Mouse (Mus musculus) heart, postnatal 25 days (tissue): Measurements from ENCODE around the gene Gm20388. TPM values are rescaled to one million over a fixed set of nuclear protein-coding genes. Genes with fewer than 3 reads are reported as not detected.

Experiments used
- DNase-seq: peaks from one replicate; pipeline ENCODE4 v3.0.0; 2022; ENCODE audit warnings: low spot score
- intact Hi-C: fragments of 180-260 bp; cut with DNase I; formaldehyde crosslinking; loops from one replicate; pipeline ENCODE4 v1.15.1; 2025
- total RNA-seq, 2 experiments: library from RNA; stranded (reverse); gene quantifications; 2 replicates each; pipeline ENCODE4 v1.2.3; 2021

Gm20388 gene
- total RNA-seq, 2 experiments from 2014 or later, result 2.7 TPM; not detected in 1

- DNase-seq, result no peak
Measured at GRCm38 (mm10) chr8:122644175-122644954, 2733.7 kb downstream of the Gm20388 start.

GRCm38 (mm10) chr8:122646337-122646736 lies 2735.7 kb downstream of the Gm20388 start:
- no peak for DNase-seq
- intact Hi-C loops, result no loop called here

More at GRCm38 (mm10) chr8:122644175-122644954, 2733.7 kb downstream of the Gm20388 start:
- intact Hi-C loops, result no loop called here

GRCm38 (mm10) chr8:122648192-122648970 lies 2737.7 kb downstream of the Gm20388 start:
- DNase-seq, result no peak
- intact Hi-C loops, result no loop called here

- no peak for DNase-seq
Measured at GRCm38 (mm10) chr8:122651326-122651921, 2740.8 kb downstream of the Gm20388 start.

GRCm38 (mm10) chr8:122652643-122653042 lies 2742.0 kb downstream of the Gm20388 start:
- intact Hi-C loops, result no loop called here
- no peak for DNase-seq

More at GRCm38 (mm10) chr8:122651326-122651921, 2740.8 kb downstream of the Gm20388 start:
- intact Hi-C loops, result no loop called here

GRCm38 (mm10) chr8:122654768-122655167 lies 2744.1 kb downstream of the Gm20388 start:
- peak; percentile 71 for DNase-seq
- intact Hi-C loops, result no loop called here

GRCm38 (mm10) chr8:122656056-122656999 lies 2745.7 kb downstream of the Gm20388 start:
- intact Hi-C loops, result no loop called here
- DNase-seq, result peak; percentile 70

GRCm38 (mm10) chr8:122658149-122658806 lies 2747.6 kb downstream of the Gm20388 start:
- intact Hi-C loops, result no loop called here
- no peak for DNase-seq

- DNase-seq, result no peak
- intact Hi-C loops, result no loop called here
Measured at GRCm38 (mm10) chr8:122658807-122659160, 2748.1 kb downstream of the Gm20388 start.

- DNase-seq, result no peak
Measured at GRCm38 (mm10) chr8:122660022-122660421, 2749.4 kb downstream of the Gm20388 start.

GRCm38 (mm10) chr8:122661138-122661537 lies 2750.5 kb downstream of the Gm20388 start:
- intact Hi-C loops, result loop anchor here (5.0 kb wide), 1 partner anchor 39 kb away; the partner anchor contains the start of gene Pabpn1l
- peak; percentile 76 for DNase-seq

More at GRCm38 (mm10) chr8:122660022-122660421, 2749.4 kb downstream of the Gm20388 start:
- intact Hi-C loops, result loop anchor here (5.0 kb wide), 1 partner anchor 38 kb away; the partner anchor contains the start of gene Pabpn1l

- intact Hi-C loops, result loop anchor here (5.0 kb wide), 1 partner anchor 40 kb away; the partner anchor contains the start of gene Pabpn1l
- no peak for DNase-seq
Measured at GRCm38 (mm10) chr8:122661894-122662293, 2751.3 kb downstream of the Gm20388 start.

- intact Hi-C loops, result loop anchor here (5.0 kb wide), 1 partner anchor 41 kb away; the partner anchor contains the start of gene Pabpn1l
- no peak for DNase-seq
Measured at GRCm38 (mm10) chr8:122663106-122663505, 2752.5 kb downstream of the Gm20388 start.

- no peak for DNase-seq
- intact Hi-C loops, result loop anchor here (5.0 kb wide), 1 partner anchor 41 kb away; the partner anchor contains the start of gene Pabpn1l
Measured at GRCm38 (mm10) chr8:122663670-122664069, 2753.0 kb downstream of the Gm20388 start.

- intact Hi-C loops, result no loop called here
- DNase-seq, result peak; percentile 80
Measured at GRCm38 (mm10) chr8:122665221-122665620, 2754.6 kb downstream of the Gm20388 start.

- peak; percentile 56 for DNase-seq
- intact Hi-C loops, result no loop called here
Measured at GRCm38 (mm10) chr8:122665667-122666316, 2755.2 kb downstream of the Gm20388 start.

GRCm38 (mm10) chr8:122666338-122666764 lies 2755.7 kb downstream of the Gm20388 start:
- peak; percentile 45 for DNase-seq
- intact Hi-C loops, result no loop called here

GRCm38 (mm10) chr8:122666827-122667226 lies 2756.2 kb downstream of the Gm20388 start:
- no peak for DNase-seq
- intact Hi-C loops, result no loop called here
